Mouse (Mus musculus) liver, embryonic 15.5 days (tissue): ENCODE data around the gene C530008M17Rik. TPM values are rescaled to one million over a fixed set of nuclear protein-coding genes. Genes with fewer than 3 reads are reported as not detected.

Experiments
- ATAC-seq: fragments of 200-750 bp; cut with Nextera tagmentation; 2 replicates; pipeline ENCODE4 v1.8.0; 2017; ENCODE audit warnings: moderate number of reproducible peaks, mild to moderate bottlenecking, moderate library complexity; ENCODE audit not compliant: insufficient read depth
- H3K27ac ChIP-seq: fragments of 300-500 bp; sonication (generic); replicated peaks from 2 replicates; pipeline ENCODE4 v1.5.1; 2015; ENCODE audit warnings: mild to moderate bottlenecking, inconsistent platforms
- H3K27me3 ChIP-seq: fragments of 300-500 bp; sonication (generic); 2 replicates; pipeline ENCODE4 v1.6.1; 2015; ENCODE audit warnings: mild to moderate bottlenecking, inconsistent platforms
- H3K36me3 ChIP-seq: fragments of 300-500 bp; sonication (generic); replicated peaks from 2 replicates; pipeline ENCODE4 v1.6.1; 2015; ENCODE audit warnings: moderate library complexity, mild to moderate bottlenecking, inconsistent platforms
- H3K4me1 ChIP-seq: fragments of 300-500 bp; sonication (generic); replicated peaks from 2 replicates; pipeline ENCODE4 v1.6.1; 2015; ENCODE audit warnings: inconsistent platforms
- H3K4me2 ChIP-seq: fragments of 300-500 bp; sonication (generic); 2 replicates; pipeline ENCODE4 v1.6.1; 2015; ENCODE audit warnings: moderate library complexity, mild to moderate bottlenecking, inconsistent platforms
- H3K4me3 ChIP-seq: fragments of 300-500 bp; sonication (generic); replicated peaks from 2 replicates; pipeline ENCODE4 v1.5.1; 2015; ENCODE audit warnings: mild to moderate bottlenecking, inconsistent platforms
- H3K9ac ChIP-seq: fragments of 300-500 bp; sonication (generic); 2 replicates; pipeline ENCODE4 v1.6.1; 2015; ENCODE audit warnings: moderate library complexity, mild to moderate bottlenecking, inconsistent platforms
- H3K9me3 ChIP-seq: fragments of 300-500 bp; sonication (generic); replicated peaks from 2 replicates; pipeline ENCODE4 v1.6.1; 2016; ENCODE audit warnings: inconsistent platforms
- WGBS: fragments of 180-500 bp; shearing (Covaris S2); methylation state at CpG from one replicate; pipeline ENCODE4 v1.1.7; 2015; ENCODE audit warnings: mixed read lengths; ENCODE audit not compliant: insufficient replicate concordance; 5-methylcytosine and 5-hydroxymethylcytosine counted together
- polyA plus RNA-seq: library from polyadenylated mRNA; unstranded; fragments of >200 nt; fragmentation: Nextera tagmentation; extraction: Ambion mirVana; gene quantifications from 2 replicates; pipeline ENCODE4 v1.2.1, GENCODE M21; 2015

Gene C530008M17Rik
- polyA plus RNA-seq, 1 experiment from 2014 or later: 7.5 TPM

GRCm38 (mm10) chr5:76747851-76748250 lies 91.5 kb downstream of the C530008M17Rik start:
- Histone ChIP-seq H3K9me3 (no peaks in the 10 kb centered on the region), H3K4me1 (peaks cover 8% of the 10 kb centered on the region), H3K4me2 (no peak overlapping the region), H3K27ac (no peak overlapping the region), H3K36me3 (no peaks in the 10 kb centered on the region), H3K27me3 (no peaks in the 10 kb centered on the region), H3K9ac (no peak overlapping the region), H3K4me3 (no peak overlapping the region)
- ATAC-seq: no peak
- WGBS: 62% methylated on average over 7 of the region's 7 CpGs

GRCm38 (mm10) chr5:76752351-76752750 lies 96.0 kb downstream of the C530008M17Rik start:
- Histone ChIP-seq H3K4me3 (no peak overlapping the region), H3K4me1 (no peaks in the 10 kb centered on the region), H3K9me3 (no peaks in the 10 kb centered on the region), H3K27me3 (no peaks in the 10 kb centered on the region), H3K27ac (no peak overlapping the region), H3K36me3 (no peaks in the 10 kb centered on the region), H3K4me2 (no peak overlapping the region), H3K9ac (no peak overlapping the region)
- 71% methylated on average over 5 of the region's 5 CpGs for WGBS
- no peak for ATAC-seq

- H3K9ac ChIP-seq: no peak overlapping the region
- no peaks in the 10 kb centered on the region for H3K27me3 ChIP-seq
- no peak overlapping the region for H3K4me2 ChIP-seq
- 67% methylated on average over 3 of the region's 3 CpGs for WGBS
- H3K36me3 ChIP-seq: peaks cover 5% of the 10 kb centered on the region; the same call in 1 of the 2 replicates
- H3K4me1 ChIP-seq: no peaks in the 10 kb centered on the region
- no peak overlapping the region for H3K4me3 ChIP-seq
- H3K27ac ChIP-seq: no peak overlapping the region
- no peak for ATAC-seq
- H3K9me3 ChIP-seq: no peaks in the 10 kb centered on the region
These were observed 104.0 kb downstream of the C530008M17Rik start for GRCm38 (mm10) chr5:76760349-76760748.

GRCm38 (mm10) chr5:76762030-76762698 lies 105.9 kb downstream of the C530008M17Rik start:
- no peaks in the 10 kb centered on the region for H3K27me3 ChIP-seq
- ATAC-seq: no peak
- no peak overlapping the region for H3K9ac ChIP-seq
- no peaks in the 10 kb centered on the region for H3K4me1 ChIP-seq
- no peak overlapping the region for H3K27ac ChIP-seq
- peaks cover 14% of the 10 kb centered on the region for H3K36me3 ChIP-seq
- H3K4me2 ChIP-seq: no peak overlapping the region
- H3K9me3 ChIP-seq: 0 out of 2 replicates have a peak, but pooled peaks cover 5% of the 10 kb centered on the region
- WGBS: 77% methylated on average over 14 of the region's 14 CpGs
- no peak overlapping the region for H3K4me3 ChIP-seq

GRCm38 (mm10) chr5:76763148-76763701 lies 106.9 kb downstream of the C530008M17Rik start:
- WGBS: 73% methylated on average over 10 of the region's 10 CpGs
- ATAC-seq: no peak
- Histone ChIP-seq H3K4me1 (no peaks in the 10 kb centered on the region), H3K9me3 (0 out of 2 replicates have a peak, but pooled peaks cover 5% of the 10 kb centered on the region), H3K9ac (no peak overlapping the region), H3K27me3 (no peaks in the 10 kb centered on the region), H3K4me3 (no peak overlapping the region), H3K36me3 (peaks cover 14% of the 10 kb centered on the region), H3K27ac (no peak overlapping the region), H3K4me2 (no peak overlapping the region)

GRCm38 (mm10) chr5:76763731-76764130 lies 107.4 kb downstream of the C530008M17Rik start:
- Histone ChIP-seq H3K27ac (no peak overlapping the region), H3K9me3 (0 out of 2 replicates have a peak, but pooled peaks cover 5% of the 10 kb centered on the region), H3K27me3 (no peaks in the 10 kb centered on the region), H3K4me1 (no peaks in the 10 kb centered on the region), H3K9ac (no peak overlapping the region), H3K4me2 (no peak overlapping the region), H3K4me3 (no peak overlapping the region), H3K36me3 (peaks cover 14% of the 10 kb centered on the region)
- ATAC-seq: no peak
- WGBS: 66% methylated on average over 6 of the region's 6 CpGs

GRCm38 (mm10) chr5:76769014-76769413 lies 112.7 kb downstream of the C530008M17Rik start:
- Histone ChIP-seq H3K27me3 (no peaks in the 10 kb centered on the region), H3K36me3 (peaks cover 11% of the 10 kb centered on the region), H3K9me3 (0 out of 2 replicates have a peak, but pooled peaks cover 5% of the 10 kb centered on the region), H3K4me2 (no peak overlapping the region), H3K4me3 (no peak overlapping the region), H3K4me1 (no peaks in the 10 kb centered on the region), H3K27ac (no peak overlapping the region), H3K9ac (no peak overlapping the region)
- 54% methylated on average over 3 of the region's 3 CpGs for WGBS
- ATAC-seq: no peak

GRCm38 (mm10) chr5:76769572-76769971 lies 113.3 kb downstream of the C530008M17Rik start:
- 78% methylated on average over 15 of the region's 15 CpGs for WGBS
- Histone ChIP-seq H3K36me3 (peaks cover 11% of the 10 kb centered on the region), H3K4me3 (no peak overlapping the region), H3K4me2 (no peak overlapping the region), H3K9me3 (0 out of 2 replicates have a peak, but pooled peaks cover 5% of the 10 kb centered on the region), H3K9ac (no peak overlapping the region), H3K4me1 (no peaks in the 10 kb centered on the region), H3K27me3 (no peaks in the 10 kb centered on the region), H3K27ac (no peak overlapping the region)
- ATAC-seq: no peak

GRCm38 (mm10) chr5:76771371-76771770 lies 115.1 kb downstream of the C530008M17Rik start:
- Histone ChIP-seq H3K27me3 (no peaks in the 10 kb centered on the region), H3K4me2 (no peak overlapping the region), H3K27ac (no peak overlapping the region), H3K9me3 (no peaks in the 10 kb centered on the region), H3K9ac (no peak overlapping the region), H3K4me3 (no peak overlapping the region), H3K36me3 (0 out of 2 replicates have a peak, but pooled peaks cover 2% of the 10 kb centered on the region), H3K4me1 (no peaks in the 10 kb centered on the region)
- WGBS: 72% methylated on average over 5 of the region's 5 CpGs
- ATAC-seq: no peak

- 73% methylated on average over 4 of the region's 4 CpGs for WGBS
- no peak for ATAC-seq
- Histone ChIP-seq H3K4me1 (no peaks in the 10 kb centered on the region), H3K9me3 (no peaks in the 10 kb centered on the region), H3K4me2 (no peak overlapping the region), H3K27ac (no peak overlapping the region), H3K4me3 (no peak overlapping the region), H3K36me3 (0 out of 2 replicates have a peak, but pooled peaks cover 2% of the 10 kb centered on the region), H3K27me3 (no peaks in the 10 kb centered on the region), H3K9ac (no peak overlapping the region)
These were observed 116.5 kb downstream of the C530008M17Rik start for GRCm38 (mm10) chr5:76772831-76773230.

- Histone ChIP-seq H3K9ac (no peak overlapping the region), H3K9me3 (no peaks in the 10 kb centered on the region), H3K4me1 (no peaks in the 10 kb centered on the region), H3K27me3 (no peaks in the 10 kb centered on the region), H3K4me2 (no peak overlapping the region), H3K4me3 (no peak overlapping the region), H3K36me3 (0 out of 2 replicates have a peak, but pooled peaks cover 2% of the 10 kb centered on the region), H3K27ac (no peak overlapping the region)
- no peak for ATAC-seq
- 64% methylated on average over 9 of the region's 9 CpGs for WGBS
These were observed 117.3 kb downstream of the C530008M17Rik start for GRCm38 (mm10) chr5:76773492-76774158.
